ENCODE assay signal across 14 mouse cellular contexts in the genomic region with DNA sequence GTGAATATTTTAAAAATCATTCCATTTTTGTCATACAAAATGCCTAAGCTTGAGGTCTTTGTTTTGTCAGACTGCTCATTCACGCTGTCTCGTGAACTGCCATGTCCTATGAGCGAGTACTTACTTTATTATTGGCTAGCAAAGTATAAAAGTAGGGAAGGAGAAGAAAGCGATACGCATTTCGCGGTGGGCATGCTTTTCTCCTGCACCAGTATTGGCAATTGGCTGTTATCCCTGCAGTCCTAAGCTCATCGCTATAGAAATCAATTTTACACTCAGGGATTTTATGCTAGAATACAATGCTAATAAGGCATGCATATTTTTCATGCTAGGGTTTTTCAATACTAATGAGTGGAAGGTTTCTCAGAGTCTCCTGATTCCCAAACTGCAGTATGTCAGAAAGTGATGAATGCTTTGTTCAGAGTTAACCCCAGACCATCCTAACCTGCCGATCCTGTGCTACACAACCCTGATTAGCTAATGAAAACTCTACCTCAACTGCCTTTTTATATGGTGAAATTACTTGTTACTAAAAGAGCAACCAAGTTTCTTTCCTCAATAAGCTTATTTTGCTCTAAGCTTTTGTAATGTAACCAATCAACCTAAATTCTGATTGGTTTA.
"Had no signal": no experiment of that assay in that cellular context is flagged by ENCODE, and none has a peak within 500 bp of the region (broad histone marks: within the 10 kb centered on the region; RNA-seq: fewer than 3 reads in every experiment).

No protein-coding gene starts in this region.

- H3K4me3 ChIP-seq: left cerebral cortex, adult 2 months; limb, embryonic 10.5 days; liver, embryonic 13.5 days; lung, embryonic 15.5 days; megakaryocyte, embryonic 14.5 days had no signal

- H3K27me3 ChIP-seq: liver, embryonic 13.5 days; lung, embryonic 15.5 days; megakaryocyte, embryonic 14.5 days had no signal

- DNase-seq: kidney, adult 11 months; kidney, adult 9 months; kidney, postnatal 10 days; liver, embryonic 13.5 days; liver, postnatal 0 days; lung, postnatal 14 days; right cerebral cortex, postnatal 25 days; thymus, adult 18-20 months; thymus, postnatal 14 days had no signal

- H3K9me3 ChIP-seq: limb, embryonic 10.5 days; liver, embryonic 13.5 days; lung, embryonic 15.5 days; megakaryocyte, embryonic 14.5 days had no signal

- H3K4me1 ChIP-seq: limb, embryonic 10.5 days; liver, embryonic 13.5 days; lung, embryonic 15.5 days; megakaryocyte, embryonic 14.5 days had no signal

- H3K27ac ChIP-seq: left cerebral cortex, adult 2 months; limb, embryonic 10.5 days; liver, embryonic 13.5 days; lung, embryonic 15.5 days; macrophage had no signal

- ATAC-seq: liver, postnatal 0 days had no signal

- H3K4me2 ChIP-seq: liver, embryonic 13.5 days; lung, embryonic 15.5 days had no signal

- H3K36me3 ChIP-seq: limb, embryonic 10.5 days; liver, embryonic 13.5 days; lung, embryonic 15.5 days had no signal

- H3K9ac ChIP-seq: liver, embryonic 13.5 days; liver, postnatal 0 days; lung, embryonic 15.5 days had no signal
